Mouse (Mus musculus) cerebellum, postnatal 10 days (tissue): ENCODE measurements around the gene Cbx3.

ENCODE experiments used
- DNase-seq, 2 experiments: peaks; one replicate each; pipeline ENCODE4 v3.0.0; 2021; ENCODE audit warnings: mixed read lengths in 2 of 2

Cbx3 gene

DNA sequence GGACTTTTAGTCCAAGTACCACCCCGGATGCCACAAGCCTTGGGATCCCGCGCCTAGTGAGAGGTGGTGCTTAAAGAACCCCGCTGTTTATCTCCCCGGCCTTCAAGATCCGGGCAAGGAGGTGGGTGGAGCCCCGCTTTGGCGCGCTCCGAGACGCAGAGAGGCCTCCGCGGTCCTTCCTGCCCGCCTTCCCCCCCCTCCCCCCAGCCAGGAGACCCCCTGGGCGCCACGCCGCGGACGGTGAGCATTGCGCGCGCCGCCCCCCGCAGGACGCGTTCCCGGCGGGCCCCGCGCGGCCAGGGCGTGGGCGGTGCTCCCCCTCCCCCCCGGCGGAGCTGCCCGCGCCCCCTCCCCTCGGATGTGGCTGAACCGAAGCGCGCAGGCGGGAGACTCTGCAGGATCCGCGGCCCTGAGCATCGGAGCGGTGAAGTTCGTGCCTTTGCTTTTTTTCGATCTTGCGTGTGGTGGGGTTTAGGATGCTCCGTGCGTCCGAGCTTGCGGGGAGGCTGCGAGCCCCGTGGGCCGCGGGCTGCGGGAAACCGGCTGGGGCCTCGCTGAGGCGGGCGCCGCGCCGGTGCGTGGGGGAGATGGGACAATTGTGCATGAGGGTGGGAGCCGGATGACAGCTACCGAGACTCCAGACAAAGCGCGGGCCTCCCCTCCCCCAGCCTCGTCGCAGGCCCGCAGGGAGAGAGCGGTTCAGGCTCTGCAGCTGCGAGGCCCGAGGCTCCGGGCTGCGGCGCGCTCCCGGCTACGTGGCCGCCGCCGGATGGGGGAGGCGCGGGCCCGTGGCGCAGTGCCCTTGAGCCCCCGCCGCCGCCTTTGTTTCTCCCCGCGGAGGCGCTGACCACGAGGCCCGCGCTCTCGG is at the start of gene Cbx3:
Cbx3 (plus strand) TSS at position 50 of the 868 bp plus-strand sequence.
- peak; percentile 94 to 95 for DNase-seq

DNA sequence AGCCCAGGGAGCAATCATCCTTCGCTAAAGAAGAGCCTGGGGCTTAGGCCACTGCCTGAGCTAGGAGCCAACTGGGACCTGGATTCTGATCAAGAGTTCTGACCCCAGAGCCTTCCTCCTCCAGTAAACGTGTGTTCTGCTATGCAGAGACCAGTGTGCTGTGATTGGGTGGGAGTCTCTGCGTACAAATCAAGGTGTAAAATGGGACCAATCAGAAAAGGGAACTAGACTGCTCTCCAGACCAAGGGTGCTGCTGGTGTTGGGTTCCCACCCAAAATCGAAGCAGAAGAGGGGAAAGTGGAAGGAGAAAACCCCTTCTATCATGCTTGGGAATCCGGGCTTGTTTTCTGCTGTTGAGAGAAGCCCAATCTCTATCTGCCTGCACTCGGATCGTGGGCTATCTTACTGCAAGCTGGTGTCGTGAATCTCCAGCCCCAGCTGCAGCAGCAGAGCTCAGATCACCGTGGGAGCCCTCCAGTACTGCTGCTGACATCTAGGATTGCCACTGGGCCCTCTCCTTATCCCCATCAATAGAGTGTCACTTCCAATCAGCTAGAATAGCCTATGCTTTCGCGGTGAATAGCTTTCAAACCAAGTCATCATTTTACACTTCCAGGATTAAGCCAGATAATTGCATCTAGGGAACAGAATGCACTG is 46.6 kb upstream of the Cbx3 start:
- no peak for DNase-seq

DNA sequence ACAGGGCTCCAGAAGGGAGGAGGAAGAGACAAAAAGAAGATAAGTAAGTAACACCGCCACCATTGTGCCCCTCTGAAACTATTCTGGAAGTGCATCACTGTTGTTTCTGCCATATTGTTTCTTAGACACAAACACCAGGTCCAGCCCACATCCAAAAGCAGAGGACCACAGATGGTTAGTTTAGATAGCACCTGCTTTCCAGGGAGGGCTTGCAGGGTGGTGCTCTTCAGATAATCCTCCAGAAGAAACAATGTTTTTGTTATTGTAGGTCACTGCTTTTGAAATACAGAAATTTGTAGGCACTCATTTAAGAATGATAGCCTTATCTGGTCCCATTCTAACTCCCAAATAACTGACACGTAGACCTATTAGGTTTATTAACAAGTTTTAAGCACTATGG is 45.6 kb upstream of the Cbx3 start:
- no peak for DNase-seq

DNA sequence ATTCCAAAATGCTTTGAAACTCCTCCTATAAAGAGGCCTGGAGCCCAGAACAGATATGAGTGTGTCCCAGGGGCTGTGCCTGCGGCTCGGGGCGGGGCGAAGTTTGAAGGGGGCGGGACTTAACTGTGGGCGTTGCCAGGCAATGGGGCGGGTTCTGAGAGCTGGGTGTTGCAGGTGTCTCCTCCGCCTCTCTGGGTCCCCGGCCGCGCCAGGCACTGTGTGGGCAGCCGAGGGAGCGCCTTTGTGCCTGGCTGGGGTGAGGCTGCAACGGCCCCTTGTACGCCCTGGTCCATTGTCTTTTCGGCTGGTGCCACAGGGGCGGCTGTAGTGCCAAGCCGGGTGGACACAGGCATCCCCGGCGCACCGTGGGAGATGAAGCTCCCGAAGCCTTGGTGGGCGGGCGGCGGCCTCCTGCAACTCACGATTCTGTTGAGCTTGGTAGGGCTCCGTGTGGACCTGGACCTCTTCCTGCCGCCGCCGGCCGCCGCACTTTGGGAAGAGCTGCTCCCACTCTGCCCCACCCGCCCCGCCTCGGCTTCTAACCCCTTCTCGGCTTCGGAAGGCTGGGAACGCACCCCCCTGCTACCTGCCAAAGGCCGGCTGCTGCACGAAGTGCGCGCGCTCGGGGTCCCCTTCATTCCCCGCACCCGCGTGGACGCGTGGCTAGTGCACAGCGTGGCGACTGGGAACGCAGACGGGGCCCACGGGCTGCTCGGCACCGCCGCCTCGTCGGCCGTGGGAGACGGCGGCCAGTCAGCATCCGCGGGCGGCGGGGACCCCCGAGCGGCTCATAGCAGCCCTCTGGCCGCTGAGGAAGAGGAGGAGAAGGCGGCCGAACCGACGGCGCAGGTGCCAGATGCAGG is 37.4 kb upstream of the Cbx3 start, which contains the start of gene Nfe2l3:
Nfe2l3 (plus strand) TSS at position 136 of the 863 bp plus-strand sequence.
- peak; percentile 57 to 71 for DNase-seq

DNA sequence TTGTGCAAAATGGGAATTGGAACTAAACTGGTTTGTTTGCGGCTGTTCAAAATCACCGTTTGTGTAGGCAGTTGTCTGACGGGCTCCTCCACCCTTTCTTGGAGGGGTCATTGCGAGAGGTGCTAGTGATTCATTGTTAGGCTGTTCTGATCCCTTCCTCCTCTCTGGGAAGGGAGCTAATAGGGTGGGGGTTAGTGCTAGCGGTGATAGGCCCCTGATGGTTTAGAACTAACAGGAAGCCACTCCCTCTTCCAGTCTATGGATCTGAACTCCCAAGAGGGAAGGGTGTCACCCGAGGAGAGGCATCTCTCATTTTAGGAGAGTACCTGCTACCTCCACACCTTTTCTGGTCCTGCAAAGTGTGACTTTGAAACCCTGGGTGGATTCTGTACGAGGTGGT is 35.9 kb upstream of the Cbx3 start:
- no peak for DNase-seq

DNA sequence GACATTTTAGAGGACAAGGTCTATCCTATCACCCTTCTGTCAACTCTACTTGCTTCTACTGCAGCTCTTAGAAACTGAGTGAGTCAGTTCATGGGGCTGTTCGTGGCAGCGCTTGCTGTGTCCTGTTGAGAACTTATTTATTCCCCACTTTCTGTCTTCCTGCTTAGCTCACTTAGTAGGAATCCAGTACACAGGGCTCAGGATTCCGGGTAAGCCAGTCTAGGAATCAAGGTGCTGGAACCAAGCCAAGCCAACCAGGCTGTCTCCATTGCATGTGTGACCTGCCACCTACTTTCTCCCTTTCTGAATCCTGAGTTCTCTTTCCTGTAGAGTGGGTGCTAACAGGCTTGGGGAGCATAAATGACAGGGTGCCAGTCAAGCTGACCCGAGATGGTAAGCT is 32.5 kb upstream of the Cbx3 start:
- peak; percentile 47 to 48 for DNase-seq

DNA sequence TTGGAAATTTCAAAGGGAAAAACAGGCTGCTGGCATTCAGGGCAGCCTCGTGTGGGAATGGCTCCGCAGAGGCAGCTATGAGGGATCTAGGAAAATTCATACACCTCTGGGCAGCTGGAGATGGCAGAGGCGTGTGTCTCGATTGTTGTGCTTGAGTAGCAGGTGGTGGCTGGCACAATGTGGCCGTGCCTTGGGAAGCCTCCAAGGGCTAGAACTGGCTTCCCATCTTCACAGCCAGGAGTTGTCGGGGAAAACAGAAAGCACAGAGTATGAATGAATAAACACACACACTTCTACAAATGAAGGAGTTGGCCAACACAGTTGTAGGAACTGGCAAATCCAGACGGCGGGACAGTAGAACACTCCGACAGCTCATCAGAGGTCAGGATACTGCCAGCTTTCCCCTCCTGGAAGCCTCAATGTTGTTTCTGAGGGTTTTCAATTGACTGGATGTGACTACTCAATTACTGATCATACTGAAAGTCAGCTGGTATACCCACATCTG is 31.3 kb upstream of the Cbx3 start:
- peak; percentile 69 to 78 for DNase-seq

DNA sequence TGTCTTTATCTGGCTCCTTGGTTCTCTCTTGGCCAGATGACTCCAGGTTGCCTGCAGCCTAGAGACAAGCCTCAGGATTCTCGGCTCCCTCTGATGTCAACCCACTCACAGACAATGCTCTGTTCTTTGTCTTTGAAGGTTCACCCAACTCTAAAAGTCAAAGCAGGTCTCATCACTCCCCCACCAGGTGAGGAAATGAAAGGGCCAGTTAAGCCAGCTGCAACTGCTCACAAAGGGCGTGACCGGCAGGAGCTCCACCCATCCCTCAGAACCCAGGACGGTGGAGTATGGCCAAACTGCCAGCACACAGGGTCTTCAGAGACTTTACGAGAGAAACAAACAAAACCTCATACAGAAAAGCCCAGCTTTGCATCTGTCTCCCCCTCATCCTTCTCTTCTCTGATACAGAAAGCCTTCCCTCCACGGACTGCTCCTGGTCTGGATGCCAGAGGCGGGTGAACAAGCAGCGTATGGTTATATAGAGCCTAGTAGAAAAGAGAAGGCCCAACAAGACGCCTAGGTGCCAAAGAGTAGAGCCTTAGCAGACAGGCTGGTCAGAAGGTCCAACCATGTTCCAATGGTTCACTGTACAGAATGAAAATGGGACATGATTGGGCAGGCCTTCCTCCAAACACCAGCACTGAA is 27.8 kb upstream of the Cbx3 start:
- no peak for DNase-seq

DNA sequence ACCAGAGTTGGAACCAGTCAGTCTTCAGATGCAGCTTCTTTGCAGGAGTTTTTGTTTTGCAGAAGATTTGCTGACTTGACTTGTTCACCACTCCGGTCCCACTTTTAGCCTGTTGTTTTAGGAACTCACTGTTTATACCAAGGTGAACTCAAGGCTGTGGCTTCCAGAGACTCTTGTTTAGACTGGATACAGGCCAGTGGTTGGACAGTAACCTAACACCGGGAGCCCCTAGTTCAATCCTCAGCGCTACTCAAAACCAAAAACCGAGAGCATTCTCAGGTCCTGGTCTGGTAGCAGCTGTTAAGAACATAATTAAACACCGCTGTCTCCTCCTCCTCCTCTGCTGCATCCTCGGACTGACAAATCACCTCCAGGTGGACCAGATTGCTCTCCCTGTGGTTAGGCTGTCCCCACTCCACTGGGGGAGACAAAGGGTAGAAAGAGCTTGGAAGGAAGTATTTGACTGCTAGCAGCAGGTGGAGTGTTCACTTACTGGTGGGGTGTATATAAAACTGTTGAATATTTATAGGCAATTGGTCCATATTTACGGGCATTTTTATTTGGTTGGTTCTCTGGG is 17.1 kb upstream of the Cbx3 start:
- no peak for DNase-seq

DNA sequence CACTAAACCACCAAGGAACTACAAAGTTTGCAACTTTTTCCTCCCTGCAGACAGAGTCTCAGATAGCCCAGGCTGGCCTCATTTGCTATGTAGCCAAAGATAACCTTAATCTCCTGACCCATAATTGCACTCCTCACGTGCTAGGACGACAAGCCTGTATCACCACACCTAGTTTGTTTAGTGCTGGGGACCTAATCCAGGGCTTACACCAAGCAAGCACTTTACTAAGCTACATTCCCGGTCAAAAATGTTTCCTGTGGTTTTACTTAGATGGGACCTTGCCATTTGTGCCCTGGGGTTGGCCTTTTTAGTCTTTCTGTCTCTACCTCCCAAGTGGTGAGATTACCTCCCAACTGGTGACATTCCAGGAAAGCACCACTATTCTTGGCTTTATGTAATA is 15.2 kb upstream of the Cbx3 start:
- DNase-seq = no peak

DNA sequence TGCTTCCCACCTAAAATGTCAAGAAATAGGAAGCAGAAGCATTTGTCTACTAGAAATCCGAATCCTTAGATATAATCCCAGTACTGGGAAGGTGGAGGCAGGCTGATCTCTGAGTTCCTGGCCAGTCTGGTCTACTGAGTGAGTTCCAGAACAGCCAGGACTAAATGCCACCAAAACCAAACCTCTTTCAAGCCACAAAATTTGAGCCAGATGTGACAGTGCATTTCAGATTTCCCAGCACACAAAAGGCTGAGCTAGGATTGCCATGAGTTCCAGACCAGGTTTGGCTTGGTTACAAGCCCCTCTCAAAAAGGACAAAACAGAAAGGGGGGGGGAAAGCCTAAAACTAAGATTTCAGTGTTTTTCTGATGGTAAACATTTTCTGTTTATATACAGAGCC is 14.0 kb upstream of the Cbx3 start:
- no peak for DNase-seq

DNA sequence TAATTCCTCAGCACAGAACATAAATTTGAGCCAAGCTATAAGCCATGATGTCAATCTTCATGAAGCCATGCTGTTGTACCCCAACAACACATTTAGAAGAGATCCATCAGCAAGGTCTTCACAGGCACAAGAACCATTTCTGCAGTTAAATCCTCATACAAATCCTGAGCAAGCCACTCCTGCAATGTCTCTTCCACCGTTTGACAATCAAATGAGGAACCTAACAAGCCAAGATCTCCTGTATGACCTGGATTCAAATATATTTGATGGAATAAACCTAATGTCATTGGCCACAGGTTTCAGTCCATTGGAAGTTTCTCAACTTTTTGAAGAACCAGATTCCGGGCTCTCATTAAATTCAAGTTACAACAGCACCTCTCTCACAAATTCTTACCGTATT is 12.9 kb upstream of the Cbx3 start:
- no peak for DNase-seq

DNA sequence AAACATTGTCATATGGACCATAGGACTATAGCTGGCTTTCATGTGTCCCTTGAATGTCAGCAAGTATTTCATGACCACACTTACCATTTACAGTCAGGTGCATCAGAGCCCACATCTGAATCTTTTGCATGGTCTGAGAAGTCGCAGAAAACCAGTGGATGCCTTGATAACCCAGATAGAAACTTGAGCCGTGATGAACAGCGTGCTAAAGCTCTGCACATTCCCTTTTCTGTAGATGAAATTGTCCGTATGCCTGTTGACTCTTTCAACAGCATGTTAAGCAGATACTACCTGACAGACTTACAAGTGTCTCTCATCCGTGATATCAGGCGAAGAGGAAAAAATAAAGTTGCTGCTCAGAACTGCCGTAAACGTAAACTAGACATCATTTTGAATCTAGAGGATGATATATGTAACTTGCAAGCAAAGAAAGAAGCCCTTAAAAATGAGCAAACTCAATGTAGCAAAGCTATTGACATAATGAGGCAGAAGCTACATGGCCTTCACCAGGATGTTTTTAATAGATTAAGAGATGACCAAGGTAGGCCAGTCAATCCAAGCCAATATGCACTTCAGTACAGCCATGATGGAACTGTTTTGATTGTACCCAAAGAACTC is 12.3 kb upstream of the Cbx3 start:
- no peak for DNase-seq

DNA sequence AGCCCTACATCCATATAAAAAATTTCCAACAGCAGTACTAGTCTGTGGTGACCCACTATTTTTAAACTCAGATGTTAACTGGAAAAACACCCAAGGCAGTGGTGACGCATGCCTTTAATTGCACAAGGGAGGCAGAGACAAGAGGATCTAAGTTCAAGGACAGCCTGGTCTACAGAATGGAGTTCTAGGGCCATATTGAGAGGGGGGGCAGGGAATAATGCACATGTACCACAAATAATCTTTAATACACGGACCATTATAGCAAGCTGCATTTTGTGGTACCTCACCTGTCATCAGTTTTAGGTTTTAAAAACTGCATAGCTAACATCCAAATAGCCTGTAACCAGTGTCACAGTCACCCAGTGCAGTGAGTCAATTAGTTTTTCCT is 11.2 kb upstream of the Cbx3 start:
- DNase-seq = no peak

DNA sequence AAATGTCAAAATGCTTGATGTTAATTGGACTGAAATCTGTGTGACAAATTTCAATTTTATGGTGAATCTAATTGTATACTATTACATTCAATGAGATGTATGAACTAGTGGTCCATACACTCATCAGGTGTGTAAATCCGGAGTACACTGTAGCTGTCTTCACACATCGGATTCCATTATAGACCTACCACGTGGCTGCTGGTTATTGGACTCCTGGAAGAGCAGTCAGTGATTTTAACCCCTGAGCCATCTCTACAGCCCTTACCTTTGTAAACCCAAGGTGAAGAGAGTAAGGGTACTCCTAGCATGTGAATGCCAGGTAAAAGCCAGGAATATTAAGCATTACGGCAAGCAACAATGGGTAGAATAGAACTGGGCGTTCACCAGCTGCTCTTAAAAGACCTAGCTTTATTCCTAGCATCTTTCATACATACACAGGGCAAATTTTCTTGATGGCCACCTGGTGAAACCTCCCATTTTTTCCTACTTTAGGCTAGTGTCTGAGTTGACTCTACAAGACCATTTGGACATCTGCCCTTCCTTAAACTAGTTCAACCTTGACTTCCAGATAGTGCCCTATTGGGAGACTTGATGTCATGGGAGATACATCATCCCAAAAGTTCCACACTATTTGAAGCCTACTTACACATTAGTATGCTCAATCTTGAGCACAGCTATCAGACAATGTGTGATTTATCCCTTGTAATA is 10.7 kb upstream of the Cbx3 start:
- DNase-seq = no peak

DNA sequence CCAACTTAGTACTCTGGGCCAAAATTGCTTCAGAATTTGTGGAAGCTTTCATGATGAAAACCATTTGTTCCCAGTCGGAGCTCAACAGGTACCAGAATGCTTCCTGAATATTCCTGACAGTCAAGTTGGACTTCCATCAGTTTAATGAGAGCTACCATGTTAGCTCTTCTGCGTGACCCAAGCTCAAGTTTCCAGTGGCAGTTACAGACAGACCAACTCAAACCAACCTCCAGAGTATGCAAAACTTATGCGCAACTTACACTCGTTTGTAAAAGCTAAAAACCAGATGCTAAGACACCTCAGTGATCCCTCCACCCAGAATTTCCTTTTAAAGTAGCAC is 10.2 kb upstream of the Cbx3 start:
- no peak for DNase-seq

DNA sequence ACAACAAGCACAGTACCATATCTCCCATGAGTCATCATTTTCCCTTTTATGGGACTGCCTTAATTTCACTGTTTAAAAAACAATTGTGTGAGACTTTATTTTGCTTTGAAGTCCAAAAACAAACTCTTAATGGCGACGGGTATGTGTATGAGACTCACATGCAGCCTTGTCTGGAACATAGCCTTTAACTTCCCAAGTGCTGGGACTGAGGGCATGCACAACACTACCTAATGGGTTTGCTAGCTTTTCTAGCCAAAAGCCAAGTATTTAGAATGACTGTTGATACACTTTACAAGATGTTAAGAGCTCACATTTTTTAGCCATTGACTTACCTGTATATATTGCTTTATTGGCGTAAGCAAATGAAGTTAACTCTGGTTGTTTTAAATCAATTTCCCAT is 9.8 kb upstream of the Cbx3 start:
- DNase-seq = no peak

DNA sequence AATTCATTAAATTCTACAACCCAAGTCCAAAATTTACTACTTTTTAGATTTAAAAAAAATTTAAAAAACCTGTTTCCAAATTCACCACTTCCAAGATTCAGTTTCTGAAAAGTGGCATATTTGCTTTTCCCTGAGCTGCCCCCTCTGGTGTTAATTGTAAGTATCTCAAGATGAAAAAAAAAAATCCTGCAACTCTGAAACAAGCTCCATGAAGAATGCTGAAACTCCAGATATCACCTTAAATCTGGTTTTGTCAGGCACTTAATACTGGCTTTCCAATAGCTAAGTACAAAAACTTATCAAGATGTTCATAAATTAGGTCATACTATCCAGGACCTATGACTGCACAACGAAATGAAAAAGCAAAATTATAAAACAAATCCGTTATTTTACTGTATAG is 2.5 kb upstream of the Cbx3 start:
- DNase-seq = peak in 1 of 2 experiments; percentile 49

DNA sequence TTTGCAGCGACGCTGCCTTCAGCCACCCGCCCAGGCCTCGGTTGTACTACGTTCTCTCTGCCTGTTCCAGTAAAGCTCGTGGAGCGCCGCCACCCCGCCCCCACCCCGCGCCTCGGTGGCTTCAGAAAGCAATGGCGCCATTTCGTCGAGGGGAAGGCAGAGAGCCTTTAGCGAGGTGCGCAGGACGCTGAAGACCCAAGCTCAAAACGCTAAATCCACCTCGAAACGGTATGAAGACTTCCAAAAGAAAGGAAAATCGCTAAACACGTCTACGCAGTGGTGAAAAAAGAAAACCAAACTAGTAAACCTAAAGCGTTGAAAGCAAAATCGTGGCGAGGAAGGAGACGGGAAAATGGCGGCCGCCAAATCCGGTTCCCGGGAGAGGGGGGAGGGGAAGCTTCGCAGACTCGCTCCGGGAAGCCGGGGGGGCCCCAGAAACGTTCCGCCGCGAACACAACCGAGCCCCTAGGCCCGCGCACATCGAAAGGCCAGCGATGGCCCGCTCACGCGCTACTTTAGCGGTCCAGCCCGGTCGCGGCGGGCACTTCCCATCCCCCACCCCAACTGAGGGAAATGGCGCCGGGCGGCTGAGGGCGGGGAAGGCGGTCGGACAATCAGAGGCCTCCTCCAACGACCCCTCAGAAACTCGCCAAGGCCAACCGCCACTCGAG is 1.1 kb upstream of the Cbx3 start:
- DNase-seq = peak; percentile 88 to 92

DNA sequence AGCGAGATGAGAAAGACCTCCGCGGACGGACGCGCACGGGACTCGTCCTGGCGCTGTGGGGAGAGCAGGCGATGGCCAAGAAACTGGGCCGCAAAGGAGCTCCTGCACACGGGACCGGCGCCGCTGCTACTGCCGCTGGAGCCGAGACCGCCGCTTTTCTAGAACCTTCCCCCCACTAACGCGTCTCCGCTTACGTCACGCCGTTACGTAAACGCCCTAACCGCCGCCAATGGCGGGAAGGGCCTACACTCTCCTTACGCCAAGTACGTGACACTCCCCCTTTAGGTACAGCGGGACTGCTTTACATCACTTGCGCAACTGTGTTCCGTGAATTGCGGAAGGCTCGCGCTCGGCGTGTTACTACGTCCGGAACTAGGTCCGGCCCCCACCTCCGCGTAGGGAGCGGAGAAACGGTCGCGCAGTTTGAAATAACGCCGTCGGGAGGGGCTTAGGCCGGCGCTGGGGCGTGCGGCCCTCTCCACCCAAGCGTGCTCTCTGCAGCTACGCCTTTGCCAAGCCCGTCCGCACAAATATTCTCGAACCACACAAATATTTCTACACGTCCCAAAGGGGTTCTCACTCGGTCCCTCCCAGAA is 347 bp upstream of the Cbx3 start, which contains the start of gene Hnrnpa2b1:
Hnrnpa2b1 (minus strand) TSS at position 180 of the 596 bp plus-strand sequence.
- peak; percentile 99 for DNase-seq
